Mouse (Mus musculus): Measurements from ENCODE around the gene Kcnh5.

DNA sequence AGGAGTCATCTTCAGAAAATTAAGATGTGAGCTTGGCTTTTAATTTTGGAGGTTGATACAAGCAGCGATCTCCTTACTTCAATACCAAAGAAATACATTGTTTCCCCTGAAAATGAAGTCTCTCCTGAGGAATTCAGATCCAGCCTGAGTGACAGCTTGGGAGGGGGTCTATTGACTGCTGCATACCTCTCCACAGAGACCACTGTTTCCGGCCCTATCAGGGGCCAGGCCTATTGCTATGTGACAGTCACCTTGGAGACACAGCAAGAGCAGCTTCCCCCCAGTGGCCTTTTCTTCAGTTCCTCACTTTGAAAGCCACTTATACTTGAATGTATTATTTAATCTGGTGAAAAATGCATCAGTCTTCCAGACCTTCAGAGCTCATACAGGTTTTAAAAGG lies 326.8 kb downstream of the Kcnh5 start:
- TF ChIP-seq TCF12 (IDR thresholded peaks at IDR 0.05; ENCODE audit: low read depth, low read length) (no peak), POLR2A (IDR thresholded peaks at IDR 0.05; ENCODE audit: control insufficient read depth in 1 of 2, insufficient read depth in 1 of 2, low read depth in 1 of 2, low read length in 2 of 2, poor library complexity in 1 of 2) (no peak), CTCF (IDR thresholded peaks at IDR 0.05 in 2 of 3, conservative IDR thresholded peaks at IDR 0.05 in 1 of 3; ENCODE audit: control insufficient read depth in 1 of 3, insufficient read depth in 1 of 3, low read depth in 2 of 3, low read length in 3 of 3, poor library complexity in 1 of 3, severe bottlenecking in 1 of 3) (no peak), MYB (IDR thresholded peaks at IDR 0.05; ENCODE audit: low read depth, low read length) (no peak)

All from MEL (cell line).